Mouse (Mus musculus): ENCODE results near the gene Cars2. TPM values are rescaled to one million over a fixed set of nuclear protein-coding genes. Genes with fewer than 3 reads are reported as not detected.

Cars2 gene
- total and polyA plus RNA-seq, 3 experiments = 45.6 to 67.1 (median 46.4) TPM

DNA sequence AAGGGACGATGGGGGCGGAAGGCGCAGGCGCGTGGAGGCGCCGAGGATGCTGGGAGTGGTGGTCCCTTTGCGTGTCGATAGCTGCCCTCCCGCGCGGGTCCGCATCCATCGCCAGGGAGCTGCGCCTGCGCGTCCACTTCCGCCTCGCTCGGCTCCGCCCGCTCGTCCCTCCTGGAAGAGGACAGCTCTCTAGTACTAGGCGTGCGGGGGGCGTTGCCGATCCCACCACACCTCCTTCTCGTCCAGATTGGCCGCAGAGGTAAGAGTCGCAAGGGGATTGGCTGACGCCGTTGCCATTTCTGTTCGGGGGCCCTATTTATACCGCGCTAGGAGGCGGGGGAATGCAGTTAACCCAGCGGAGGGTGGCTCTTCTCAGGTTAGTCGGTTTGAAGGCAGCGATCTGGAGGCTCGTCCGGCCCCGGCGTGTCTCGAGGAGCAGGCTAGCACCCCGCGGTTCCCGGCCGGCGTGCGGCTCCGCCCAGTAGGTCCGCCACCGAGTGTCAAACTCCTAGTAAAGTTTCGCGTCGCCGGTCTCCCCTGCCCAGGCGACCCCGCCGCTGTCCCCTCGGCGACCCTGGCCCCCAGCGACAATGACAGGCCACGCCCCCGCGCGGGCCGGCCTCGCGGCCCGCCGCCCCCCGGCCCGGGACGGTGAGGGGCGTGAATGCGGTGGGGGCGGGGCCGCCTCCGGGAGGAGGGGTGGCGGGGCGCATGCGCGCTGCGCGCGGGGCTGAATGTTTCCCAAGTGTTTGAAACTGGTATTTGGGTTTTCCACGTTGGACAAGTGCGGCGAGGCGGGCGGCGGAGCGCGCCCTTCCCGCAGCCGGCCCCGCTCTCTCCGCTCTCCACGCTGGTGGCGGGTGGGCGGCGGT lies 5.4 kb upstream of the Cars2 start (continued):
- TF ChIP-seq TBP (conservative IDR thresholded peaks at IDR 0.05; ENCODE audit: low read depth, low read length) (peak; percentile 98), USF1 (IDR thresholded peaks at IDR 0.05; ENCODE audit: low read depth, low read length) (no peak), JUND (conservative IDR thresholded peaks at IDR 0.05; ENCODE audit: low read depth, low read length) (no peak), MAFK (IDR thresholded peaks at IDR 0.05; ENCODE audit: insufficient replicate concordance, low read length) (no peak), NRF1 (IDR thresholded peaks at IDR 0.05; ENCODE audit: low read depth, low read length) (peak; percentile 95), JUN (IDR thresholded peaks at IDR 0.05; ENCODE audit: insufficient read depth, low read depth, low read length) (no peak), NELFE (IDR thresholded peaks at IDR 0.05; ENCODE audit: low read depth, low read length) (peak; percentile 98)

DNA sequence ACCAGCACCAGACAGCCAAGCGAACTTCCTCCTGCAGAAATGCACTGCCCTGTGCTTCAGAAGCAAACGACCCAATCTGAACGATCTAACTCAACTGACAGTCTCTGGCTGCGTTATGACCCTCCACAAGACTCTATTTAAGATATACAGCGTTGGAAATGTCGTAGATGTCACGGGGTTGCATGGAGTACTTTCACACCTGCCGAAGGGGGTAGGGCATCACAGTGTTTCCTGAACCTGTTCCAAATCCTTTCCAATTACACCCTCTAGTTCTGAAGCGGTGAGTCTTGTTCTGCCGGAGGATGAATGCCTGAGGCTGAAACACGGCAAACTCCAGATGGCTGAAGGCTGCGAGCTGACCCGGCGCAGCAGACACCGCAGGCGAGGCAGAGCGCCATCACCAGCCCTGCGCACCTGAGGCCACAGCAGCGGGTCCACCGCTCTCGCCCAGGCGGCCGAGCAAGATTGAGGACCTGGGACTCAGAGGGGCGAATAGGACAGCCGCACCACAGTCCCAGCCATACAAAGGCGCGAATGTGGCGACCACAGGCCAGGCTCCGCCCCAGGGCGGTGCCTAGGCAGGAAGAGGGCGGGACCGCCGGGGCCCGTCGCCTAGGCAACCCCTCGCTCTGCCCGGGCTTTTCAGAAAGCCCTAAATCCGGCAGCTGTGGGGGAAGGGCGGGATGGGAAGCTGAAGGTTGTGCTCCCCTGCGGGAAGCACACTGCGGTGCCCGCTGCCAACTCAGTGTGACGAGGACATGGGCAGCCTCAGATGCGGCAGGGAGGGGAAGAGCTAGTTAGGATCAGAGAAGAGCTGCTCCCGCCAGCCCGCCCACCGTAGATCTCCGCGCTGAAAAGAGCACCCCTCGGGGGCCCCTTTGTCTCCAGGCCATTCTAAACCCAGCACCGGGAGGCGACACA lies 4.5 kb upstream of the Cars2 start, which contains the start of gene Ing1:
Gene Ing1 (plus strand): TSS at position 773 of the 921 bp plus-strand sequence.
- dilution Hi-C loops (cut with MboI; ENCODE audit: extremely low pct_ligation_motif_present, extremely low pct_unique_long_range_greater_than_20kb, low sequenced_read_pairs) = no loop called here
- Histone ChIP-seq H3K36me3 (replicated peaks in 1 of 2; ENCODE audit: control insufficient read depth in 1 of 2, insufficient read depth in 1 of 2, low read length in 1 of 2) (peaks cover 0 to under 1% of the 10 kb centered on the region in 2 experiments), H3K4me2 (ENCODE audit: insufficient read depth, low read depth, poor library complexity, severe bottlenecking) (peak within 1 kb of the TSS; percentile 70), H3K4me3 (replicated peaks in 1 of 3; ENCODE audit: low read depth in 2 of 3, low read length in 2 of 3, poor library complexity in 1 of 3) (peak within 1 kb of the TSS; percentile 65 to 82 (median 74)), H3K9me3 (replicated peaks; ENCODE audit: low read length) (no peaks in the 10 kb centered on the region), H3K4me1 (ENCODE audit: control insufficient read depth in 1 of 2, insufficient read depth in 2 of 2) (peaks cover 6 to 38% of the 10 kb centered on the region in 2 experiments; a peak in 3 of 4 replicates), H3K9ac (ENCODE audit: insufficient read depth, low read depth) (peak within 1 kb of the TSS; percentile 82), H3K79me2 (replicated peaks; ENCODE audit: control insufficient read depth, extremely low read depth, insufficient read depth, poor library complexity, severe bottlenecking) (peaks cover 24% of the 10 kb centered on the region), H3K27ac (ENCODE audit: insufficient read depth, low read depth) (peak within 1 kb of the TSS; percentile 93), H3K27me3 (replicated peaks) (no peaks in the 10 kb centered on the region)
- peak; percentile 93 for DNase-seq (ENCODE audit: extremely low read depth)
- in situ Hi-C loops (cut with MboI; ENCODE audit: low pct_ligation_motif_present, low pct_unique_long_range_greater_than_20kb, low sequenced_read_pairs) = loop anchor here (5.0 kb wide), 1 partner anchor 62 kb away; no protein-coding TSS in a partner anchor
- 0 out of 2 replicates have a peak, but pooled peaks have one; percentile 46 for TF ChIP-seq NRF1 (IDR thresholded peaks at IDR 0.05; ENCODE audit: low read depth, low read length)
- TF ChIP-seq MAZ (IDR thresholded peaks at IDR 0.05; ENCODE audit: low read depth, low read length) = no peak
- no peak for TF ChIP-seq JUND (conservative IDR thresholded peaks at IDR 0.05; ENCODE audit: low read depth, low read length)
- TF ChIP-seq GABPA (IDR thresholded peaks at IDR 0.05; ENCODE audit: insufficient replicate concordance, low read depth, low read length) = no peak
- TF ChIP-seq MEF2A (IDR thresholded peaks at IDR 0.05; ENCODE audit: borderline replicate concordance, low read depth, low read length) = no peak
- 0 out of 2 replicates have a peak, but pooled peaks have one; percentile 1 for TF ChIP-seq SMC3 (IDR thresholded peaks at IDR 0.05; ENCODE audit: low read depth, low read length)
- TF ChIP-seq USF1 (IDR thresholded peaks at IDR 0.05; ENCODE audit: low read depth, low read length) = no peak
- TF ChIP-seq MYC (IDR thresholded peaks at IDR 0.05; ENCODE audit: low read depth, low read length) = 0 out of 2 replicates have a peak, but pooled peaks have one; percentile 37
- TF ChIP-seq SIN3A (IDR thresholded peaks at IDR 0.05; ENCODE audit: low read length) = peak; percentile 38
- TF ChIP-seq MAFK (IDR thresholded peaks at IDR 0.05; ENCODE audit: insufficient replicate concordance, low read length) = no peak
- peak; percentile 83 for TF ChIP-seq ELF1 (IDR thresholded peaks at IDR 0.05; ENCODE audit: low read depth, low read length)
- TF ChIP-seq NELFE (IDR thresholded peaks at IDR 0.05; ENCODE audit: low read depth, low read length) = peak; percentile 93
- TF ChIP-seq CTCF (conservative IDR thresholded peaks at IDR 0.05 in 1 of 2, IDR thresholded peaks at IDR 0.05 in 1 of 2; ENCODE audit: low read depth in 2 of 2, low read length in 2 of 2) = no peak
- no peak for TF ChIP-seq USF2 (conservative IDR thresholded peaks at IDR 0.05; ENCODE audit: low read depth, low read length)
- TF ChIP-seq RAD21 (IDR thresholded peaks at IDR 0.05; ENCODE audit: low read depth, low read length) = no peak
- TF ChIP-seq POLR2A (IDR thresholded peaks at IDR 0.05; ENCODE audit: low read depth, low read length) = peak; percentile 88
- no peak for TF ChIP-seq BHLHE40 (IDR thresholded peaks at IDR 0.05; ENCODE audit: low read depth, low read length)
- peak; percentile 89; the same call in 1 of the 2 replicates for TF ChIP-seq E2F4 (IDR thresholded peaks at IDR 0.05; ENCODE audit: insufficient replicate concordance, low read depth, low read length)
- TF ChIP-seq HCFC1 (IDR thresholded peaks at IDR 0.05; ENCODE audit: low read depth, low read length) = no peak
- no peak for TF ChIP-seq EP300 (IDR thresholded peaks at IDR 0.05; ENCODE audit: low read length)
- TF ChIP-seq CHD1 (IDR thresholded peaks at IDR 0.05; ENCODE audit: low read depth, low read length) = 0 out of 2 replicates have a peak, but pooled peaks have one; percentile 26
- TF ChIP-seq ZNF384 (IDR thresholded peaks at IDR 0.05; ENCODE audit: low read depth, low read length) = no peak
- TF ChIP-seq TCF12 (IDR thresholded peaks at IDR 0.05; ENCODE audit: low read depth, low read length) = peak; percentile 90
- peak; percentile 91 for TF ChIP-seq MXI1 (IDR thresholded peaks at IDR 0.05; ENCODE audit: low read depth, low read length)
- no peak for TF ChIP-seq RCOR1 (conservative IDR thresholded peaks at IDR 0.05; ENCODE audit: low read depth, low read length)
- TF ChIP-seq POLR2AphosphoS2 (IDR thresholded peaks at IDR 0.05; ENCODE audit: low read depth, low read length) = peak; percentile 78; the same call in 1 of the 2 replicates
- peak; percentile 82 for TF ChIP-seq TBP (conservative IDR thresholded peaks at IDR 0.05; ENCODE audit: low read depth, low read length)
- TF ChIP-seq CHD2 (IDR thresholded peaks at IDR 0.05; ENCODE audit: low read length) = peak; percentile 76
- TF ChIP-seq JUN (IDR thresholded peaks at IDR 0.05; ENCODE audit: insufficient read depth, low read depth, low read length) = no peak
- peak; percentile 6; the same call in 1 of the 2 replicates for TF ChIP-seq IRF4 (IDR thresholded peaks at IDR 0.05; ENCODE audit: low read depth, low read length)
- 0 out of 2 replicates have a peak, but pooled peaks have one; percentile 68 for TF ChIP-seq UBTF (IDR thresholded peaks at IDR 0.05; ENCODE audit: low read depth, low read length)

Data from CH12.LX (cell line).